Mouse (Mus musculus) MEL (cell line): ENCODE measurements around the gene Gm20388. TPM values are rescaled to one million over a fixed set of nuclear protein-coding genes. Genes with fewer than 3 reads are reported as not detected.

Source experiments
- DNase-seq: peaks from one replicate; pipeline ENCODE4 v3.0.0; 2011; ENCODE audit warnings: low read depth, low spot score
- H3K27ac ChIP-seq: 2 replicates; pipeline ENCODE4 v1.5.1; 2012; ENCODE audit warnings: low read depth, mild to moderate bottlenecking, control low read depth, low read length, moderate library complexity; ENCODE audit not compliant: control insufficient read depth
- H3K27me3 ChIP-seq, 2 experiments: fragments of 150-350 bp in 1 of 2; sonication (generic) in 1 of 2; 2 replicates each; pipeline ENCODE4 v1.6.1; 2012; ENCODE audit warnings: low read length in 2 of 2, mild to moderate bottlenecking in 2 of 2, improper control_type of control experiment in 1 of 2, moderate library complexity in 1 of 2; ENCODE audit not compliant: insufficient read depth in 2 of 2, control insufficient read depth in 1 of 2
- H3K36me3 ChIP-seq, 2 experiments: 2 replicates each; pipeline ENCODE4 v1.6.1; 2012 to 2014; ENCODE audit warnings: low read length in 2 of 2, improper control_type of control experiment in 1 of 2, inconsistent platforms in 1 of 2, mild to moderate bottlenecking in 1 of 2; ENCODE audit not compliant: insufficient read depth in 2 of 2, control insufficient read depth in 1 of 2
- H3K4me1 ChIP-seq, 2 experiments: fragments of 150-350 bp in 1 of 2; sonication (generic) in 1 of 2; 2 replicates each; pipeline ENCODE4 v1.6.1; 2012; ENCODE audit warnings: low read length in 2 of 2, improper control_type of control experiment in 1 of 2, mild to moderate bottlenecking in 1 of 2; ENCODE audit not compliant: insufficient read depth in 2 of 2, control insufficient read depth in 1 of 2
- H3K4me3 ChIP-seq, 2 experiments: fragments of 150-350 bp in 1 of 2; sonication (generic) in 1 of 2; 2 replicates each; pipeline ENCODE4 v1.5.1; 2012; ENCODE audit warnings: low read depth in 2 of 2, low read length in 2 of 2, mild to moderate bottlenecking in 2 of 2, moderate library complexity in 2 of 2, control low read depth in 1 of 2, improper control_type of control experiment in 1 of 2; ENCODE audit not compliant: control insufficient read depth in 1 of 2, insufficient read depth in 1 of 2
- H3K79me2 ChIP-seq: 2 replicates; pipeline ENCODE4 v1.6.1; 2012; ENCODE audit warnings: mild to moderate bottlenecking, low read length, moderate library complexity; ENCODE audit not compliant: control insufficient read depth, poor library complexity, insufficient read depth
- H3K9ac ChIP-seq: 2 replicates; pipeline ENCODE4 v1.6.1; 2012; ENCODE audit warnings: low read depth, mild to moderate bottlenecking, control low read depth, low read length, moderate library complexity; ENCODE audit not compliant: control insufficient read depth, poor library complexity, severe bottlenecking
- H3K9me3 ChIP-seq: fragments of 150-350 bp; sonication (generic); replicated peaks from 2 replicates; pipeline ENCODE4 v1.6.1; 2012; ENCODE audit warnings: mild to moderate bottlenecking, low read length, improper control_type of control experiment, moderate library complexity; ENCODE audit not compliant: insufficient read depth
- BHLHE40 ChIP-seq: IDR thresholded peaks from 2 replicates; pipeline ENCODE4 v1.6.1; 2012; ENCODE audit warnings: low read depth, mild to moderate bottlenecking, inconsistent platforms, low read length, improper control_type of control experiment, borderline replicate concordance
- CHD1 ChIP-seq: IDR thresholded peaks from 2 replicates; pipeline ENCODE4 v1.6.1; 2012; ENCODE audit warnings: low read depth, mild to moderate bottlenecking, inconsistent platforms, low read length, improper control_type of control experiment
- CHD2 ChIP-seq: IDR thresholded peaks from 2 replicates; pipeline ENCODE4 v1.6.1; 2011; ENCODE audit warnings: low read length, improper control_type of control experiment
- E2F4 ChIP-seq: IDR thresholded peaks from 2 replicates; pipeline ENCODE4 v1.6.1; 2011; ENCODE audit warnings: low read depth, low read length, improper control_type of control experiment, borderline replicate concordance
- ELF1 ChIP-seq: IDR thresholded peaks from 2 replicates; pipeline ENCODE4 v1.6.1; 2014; ENCODE audit warnings: low read depth, mild to moderate bottlenecking, inconsistent platforms, low read length, improper control_type of control experiment, moderate library complexity
- EP300 ChIP-seq, 2 experiments: IDR thresholded peaks; 2 replicates each; pipeline ENCODE4 v1.6.1; 2011; ENCODE audit warnings: improper control_type of control experiment in 2 of 2, low read length in 2 of 2, low read depth in 1 of 2, mild to moderate bottlenecking in 1 of 2
- GABPA ChIP-seq: IDR thresholded peaks from 2 replicates; pipeline ENCODE4 v1.6.1; 2012; ENCODE audit warnings: low read depth, mild to moderate bottlenecking, inconsistent platforms, low read length, improper control_type of control experiment, moderate library complexity
- GATA1 ChIP-seq: IDR thresholded peaks from 2 replicates; pipeline ENCODE4 v1.6.1; 2011; ENCODE audit warnings: low read depth, low read length, improper control_type of control experiment
- HCFC1 ChIP-seq: IDR thresholded peaks from 2 replicates; pipeline ENCODE4 v1.6.1; 2012; ENCODE audit warnings: low read depth, mild to moderate bottlenecking, inconsistent platforms, low read length, improper control_type of control experiment, moderate library complexity
- JUND ChIP-seq: IDR thresholded peaks from 2 replicates; pipeline ENCODE4 v1.6.1; 2011; ENCODE audit warnings: low read depth, mild to moderate bottlenecking, improper control_type of control experiment, low read length
- MAFK ChIP-seq: IDR thresholded peaks from 2 replicates; pipeline ENCODE4 v1.6.1; 2011; ENCODE audit warnings: low read depth, mild to moderate bottlenecking, low read length, improper control_type of control experiment, borderline replicate concordance
- MAX ChIP-seq: IDR thresholded peaks from 2 replicates; pipeline ENCODE4 v1.6.1; 2011; ENCODE audit warnings: low read length, improper control_type of control experiment
- MEF2A ChIP-seq: IDR thresholded peaks from 2 replicates; pipeline ENCODE4 v1.6.1; 2014; ENCODE audit warnings: low read depth, mild to moderate bottlenecking, inconsistent platforms, low read length, improper control_type of control experiment; ENCODE audit not compliant: poor library complexity, insufficient replicate concordance, severe bottlenecking; ENCODE audit errors: extremely low read depth
- MXI1 ChIP-seq: IDR thresholded peaks from 2 replicates; pipeline ENCODE4 v1.6.1; 2011; ENCODE audit warnings: mild to moderate bottlenecking, low read depth, low read length, improper control_type of control experiment
- MYB ChIP-seq: IDR thresholded peaks from 2 replicates; pipeline ENCODE4 v1.6.1; 2011; ENCODE audit warnings: mild to moderate bottlenecking, low read depth, low read length, improper control_type of control experiment
- MYC ChIP-seq: IDR thresholded peaks from 2 replicates; pipeline ENCODE4 v1.6.1; 2011; ENCODE audit warnings: low read depth, mild to moderate bottlenecking, low read length, improper control_type of control experiment, moderate library complexity
- NRF1 ChIP-seq: IDR thresholded peaks from 2 replicates; pipeline ENCODE4 v1.6.1; 2014; ENCODE audit warnings: low read depth, mild to moderate bottlenecking, inconsistent platforms, low read length, improper control_type of control experiment, moderate library complexity; ENCODE audit not compliant: poor library complexity, insufficient read depth, severe bottlenecking
- POLR2A ChIP-seq, 2 experiments: IDR thresholded peaks; 2 replicates each; pipeline ENCODE4 v1.6.1; 2011 to 2012; ENCODE audit warnings: low read length in 2 of 2, mild to moderate bottlenecking in 2 of 2, control low read depth in 1 of 2, improper control_type of control experiment in 1 of 2, low read depth in 1 of 2, moderate library complexity in 1 of 2; ENCODE audit not compliant: control insufficient read depth in 1 of 2, insufficient read depth in 1 of 2, poor library complexity in 1 of 2
- POLR2AphosphoS5 ChIP-seq: IDR thresholded peaks from 2 replicates; pipeline ENCODE4 v1.6.1; 2012; ENCODE audit warnings: low read depth, borderline replicate concordance, mild to moderate bottlenecking, inconsistent platforms, low read length, moderate library complexity, mixed read lengths
- RAD21 ChIP-seq: IDR thresholded peaks from 2 replicates; pipeline ENCODE4 v1.6.1; 2011; ENCODE audit warnings: mild to moderate bottlenecking, low read depth, low read length, improper control_type of control experiment
- SIN3A ChIP-seq: IDR thresholded peaks from 2 replicates; pipeline ENCODE4 v1.6.1; 2012; ENCODE audit warnings: low read length, improper control_type of control experiment, inconsistent platforms
- TAL1 ChIP-seq: IDR thresholded peaks from 2 replicates; pipeline ENCODE4 v1.6.1; 2012; ENCODE audit warnings: mild to moderate bottlenecking, inconsistent platforms, low read length, moderate library complexity, mixed read lengths
- TBP ChIP-seq: IDR thresholded peaks from 2 replicates; pipeline ENCODE4 v1.8.0; 2011; ENCODE audit warnings: low read depth, low read length, improper control_type of control experiment
- TCF12 ChIP-seq: IDR thresholded peaks from 2 replicates; pipeline ENCODE4 v1.6.1; 2014; ENCODE audit warnings: low read depth, mild to moderate bottlenecking, inconsistent platforms, low read length, improper control_type of control experiment, moderate library complexity
- UBTF ChIP-seq: IDR thresholded peaks from 2 replicates; pipeline ENCODE4 v1.6.1; 2012; ENCODE audit warnings: low read depth, mild to moderate bottlenecking, inconsistent platforms, low read length, improper control_type of control experiment, moderate library complexity, borderline replicate concordance; ENCODE audit not compliant: insufficient read depth
- USF1 ChIP-seq: IDR thresholded peaks from 2 replicates; pipeline ENCODE4 v1.6.1; 2014; ENCODE audit warnings: low read depth, mild to moderate bottlenecking, inconsistent platforms, low read length, improper control_type of control experiment, moderate library complexity
- ZC3H11A ChIP-seq: IDR thresholded peaks from 2 replicates; pipeline ENCODE4 v1.6.1; 2012; ENCODE audit warnings: low read depth, mild to moderate bottlenecking, inconsistent platforms, low read length, improper control_type of control experiment
- ZNF384 ChIP-seq: IDR thresholded peaks from 2 replicates; pipeline ENCODE4 v1.6.1; 2012; ENCODE audit warnings: low read depth, mild to moderate bottlenecking, inconsistent platforms, low read length, improper control_type of control experiment
- polyA plus RNA-seq, 2 experiments: library from polyadenylated mRNA; stranded (reverse) in 1 of 2; unstranded in 1 of 2; fragments of >175 nt in 1 of 2; fragments of >200 nt in 1 of 2; gene quantifications; 2 replicates each; pipeline versions ENCODE4 v1.2.1 to v1.2.4; 2012; ENCODE audit warnings: low replicate concordance in 2 of 2, low read depth in 1 of 2; ENCODE audit not compliant: insufficient read length in 2 of 2, insufficient read depth in 1 of 2, missing spikeins in 1 of 2
- total RNA-seq: library from RNA; depleted of rRNA; stranded (reverse); fragments of 300-350 nt; gene quantifications from 2 replicates; pipeline ENCODE4 v1.2.3, GENCODE M21; 2012

Gene Gm20388
- total and polyA plus RNA-seq, 3 experiments, result 11.1 to 17.8 TPM; not detected in 1

DNA sequence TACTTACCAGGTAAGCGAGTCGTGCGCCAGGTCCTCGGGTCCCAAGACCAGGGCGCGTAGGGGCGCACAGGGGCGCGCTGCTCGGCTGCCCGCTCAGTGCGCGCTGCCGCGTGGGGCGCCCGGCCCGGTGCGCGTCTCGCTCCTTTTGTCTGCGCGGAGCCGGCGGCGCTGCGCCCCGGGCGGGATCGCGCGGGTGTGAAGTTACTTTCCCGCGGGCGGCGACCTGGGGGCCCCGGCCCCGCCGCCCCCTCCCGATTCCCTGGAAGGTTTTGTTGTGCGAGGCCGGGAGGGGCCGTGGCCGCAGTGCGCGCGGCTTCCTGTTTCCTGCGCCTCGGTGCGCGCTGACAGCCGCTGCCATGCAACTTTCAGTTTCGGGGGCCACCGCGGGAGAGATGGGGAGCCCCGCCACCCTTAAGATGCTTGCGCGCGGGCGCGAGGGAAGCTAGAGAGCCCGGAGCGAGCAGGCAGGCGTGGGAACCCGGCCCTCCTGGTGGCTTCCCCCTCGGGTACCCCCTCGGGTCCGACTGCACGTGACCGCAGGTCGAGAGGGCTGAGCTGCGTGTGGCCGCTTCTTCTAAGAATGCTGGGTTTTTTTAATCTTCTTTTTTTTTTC is 578.6 kb downstream of the Gm20388 start (continued):
- TF ChIP-seq SIN3A (peak; percentile 45), CHD2 (no peak), NRF1 (0 out of 2 replicates have a peak, but pooled peaks have one; percentile 23), MYC (no peak), ZNF384 (no peak), GABPA (no peak), GATA1 (no peak), BHLHE40 (peak; percentile 92), TCF12 (no peak), MEF2A (no peak), RAD21 (no peak), ELF1 (0 out of 2 replicates have a peak, but pooled peaks have one; percentile 38), MAX (no peak; the same call in 1 of the 2 replicates), HCFC1 (no peak), CHD1 (peak; percentile 89; the same call in 1 of the 2 replicates), ZC3H11A (no peak), MAFK (no peak), USF1 (peak; percentile 81), MXI1 (peak; percentile 89), JUND (no peak), UBTF (0 out of 2 replicates have a peak, but pooled peaks have one; percentile 50), TAL1 (no peak)

- Histone ChIP-seq H3K4me3 (peak overlapping the region; percentile 85 to 93), H3K27ac (peak overlapping the region; percentile 99), H3K9ac (peak overlapping the region; percentile 89)
- DNase-seq, result peak; percentile 49
- peak; percentile 30; the same call in 1 of the 2 replicates for TF ChIP-seq ZNF384
- TF ChIP-seq CHD1, result 0 out of 2 replicates have a peak, but pooled peaks have one; percentile 90
- TF ChIP-seq MEF2A, result no peak
- TF ChIP-seq USF1, result no peak
- no peak for TF ChIP-seq ELF1
- no peak for TF ChIP-seq ZC3H11A
- TF ChIP-seq MXI1, result peak; percentile 86
- no peak for TF ChIP-seq NRF1
- no peak for TF ChIP-seq E2F4
- no peak for TF ChIP-seq CHD2
- peak; percentile 47 for TF ChIP-seq SIN3A
- TF ChIP-seq JUND, result no peak
- TF ChIP-seq TCF12, result no peak
- TF ChIP-seq GATA1, result no peak
- TF ChIP-seq GABPA, result no peak
- TF ChIP-seq MYC, result peak; percentile 61
- 0 out of 2 replicates have a peak, but pooled peaks have one; percentile 70 for TF ChIP-seq MAX
- no peak for TF ChIP-seq UBTF
- TF ChIP-seq TBP, result peak; percentile 29; the same call in 1 of the 2 replicates
- no peak for TF ChIP-seq POLR2AphosphoS5
- 0 out of 4 replicates have a peak, but pooled peaks of 1 of the 2 experiments have one; percentile 4 for TF ChIP-seq EP300 (IDR thresholded peaks at IDR 0.05; ENCODE audit: low read depth in 1 of 2, low read length in 2 of 2)
- no peak for TF ChIP-seq MYB
- TF ChIP-seq POLR2A (IDR thresholded peaks at IDR 0.05; ENCODE audit: control insufficient read depth in 1 of 2, insufficient read depth in 1 of 2, low read depth in 1 of 2, low read length in 2 of 2, poor library complexity in 1 of 2), result peak; percentile 15 to 41; a peak in 1 of 4 replicates
- TF ChIP-seq, all 39 proteins: peak for 9
- peaks cover 0 to 15% of the 10 kb centered on the region in 2 experiments; a peak in 3 of 4 replicates for H3K36me3 ChIP-seq
- peaks cover 7 to 24% of the 10 kb centered on the region in 2 experiments for H3K4me1 ChIP-seq
- H3K9me3 ChIP-seq, result no peaks in the 10 kb centered on the region
- H3K79me2 ChIP-seq, result peaks cover 83% of the 10 kb centered on the region
- no peaks in the 10 kb centered on the region for H3K27me3 ChIP-seq
Observed at GRCm38 (mm10) chr8:120489771-120490281, 579.2 kb downstream of the Gm20388 start.
